Mouse (Mus musculus) CH12.LX (cell line): ENCODE results near the gene Egfl7. TPM values are rescaled to one million over a fixed set of nuclear protein-coding genes. Genes with fewer than 3 reads are reported as not detected.

ENCODE experiments used
- DNase-seq: peaks from one replicate; pipeline ENCODE4 v3.0.0-alpha.2; 2013; ENCODE audit errors: extremely low read depth
- H3K27ac ChIP-seq: 2 replicates; pipeline ENCODE4 v1.5.1; 2012; ENCODE audit warnings: low read depth, mild to moderate bottlenecking, control low read depth, moderate library complexity; ENCODE audit not compliant: insufficient read depth
- H3K27me3 ChIP-seq: replicated peaks from 2 replicates; pipeline ENCODE3; 2012; ENCODE audit warnings: inconsistent platforms
- H3K36me3 ChIP-seq, 2 experiments: replicated peaks in 1 of 2; 2 replicates each; pipeline versions ENCODE3 to v1.6.1; 2012; ENCODE audit warnings: inconsistent platforms in 1 of 2, low read length in 1 of 2, mild to moderate bottlenecking in 1 of 2, mixed read lengths in 1 of 2, moderate library complexity in 1 of 2; ENCODE audit not compliant: control insufficient read depth in 1 of 2, insufficient read depth in 1 of 2
- H3K4me1 ChIP-seq, 2 experiments: 2 replicates each; pipeline ENCODE4 v1.6.1; 2012; ENCODE audit warnings: inconsistent platforms in 1 of 2, moderate library complexity in 1 of 2; ENCODE audit not compliant: insufficient read depth in 2 of 2, control insufficient read depth in 1 of 2
- H3K4me2 ChIP-seq: 2 replicates; pipeline ENCODE4 v1.6.1; 2012; ENCODE audit warnings: low read depth, mild to moderate bottlenecking, control low read depth; ENCODE audit not compliant: poor library complexity, insufficient read depth, severe bottlenecking
- H3K4me3 ChIP-seq, 3 experiments: fragments of 150-350 bp in 1 of 3; sonication (generic) in 1 of 3; replicated peaks in 1 of 3; 2 replicates each; pipeline versions ENCODE3 to v1.5.1; 2011 to 2012; ENCODE audit warnings: low read depth in 2 of 3, low read length in 2 of 3, mild to moderate bottlenecking in 2 of 3, moderate library complexity in 2 of 3, control low read depth in 1 of 3, improper control_type of control experiment in 1 of 3, inconsistent platforms in 1 of 3, mixed read lengths in 1 of 3; ENCODE audit not compliant: poor library complexity in 1 of 3
- H3K79me2 ChIP-seq: replicated peaks from 2 replicates; pipeline ENCODE4 v1.6.1; 2012; ENCODE audit warnings: mild to moderate bottlenecking, moderate library complexity; ENCODE audit not compliant: control insufficient read depth, poor library complexity, insufficient read depth, severe bottlenecking; ENCODE audit errors: extremely low read depth
- H3K9ac ChIP-seq: 2 replicates; pipeline ENCODE4 v1.6.1; 2012; ENCODE audit warnings: low read depth, mild to moderate bottlenecking, control low read depth, moderate library complexity; ENCODE audit not compliant: insufficient read depth
- H3K9me3 ChIP-seq: replicated peaks from 2 replicates; pipeline ENCODE3; 2012; ENCODE audit warnings: low read length, inconsistent platforms, mixed read lengths
- BHLHE40 ChIP-seq: IDR thresholded peaks from 2 replicates; pipeline ENCODE4 v1.6.1; 2011; ENCODE audit warnings: mild to moderate bottlenecking, low read depth, low read length, improper control_type of control experiment
- CHD2 ChIP-seq: IDR thresholded peaks from 2 replicates; pipeline ENCODE4 v1.6.1; 2011; ENCODE audit warnings: low read length, improper control_type of control experiment
- CTCF ChIP-seq, 2 experiments: IDR thresholded peaks in 1 of 2; conservative IDR thresholded peaks in 1 of 2; 2 replicates each; pipeline ENCODE4 v1.5.1; 2011 to 2012; ENCODE audit warnings: low read depth in 2 of 2, low read length in 2 of 2, improper control_type of control experiment in 1 of 2, inconsistent platforms in 1 of 2, mild to moderate bottlenecking in 1 of 2, moderate library complexity in 1 of 2
- E2F4 ChIP-seq: IDR thresholded peaks from 2 replicates; pipeline ENCODE4 v1.6.1; 2011; ENCODE audit warnings: low read depth, low read length, improper control_type of control experiment; ENCODE audit not compliant: insufficient replicate concordance
- ELF1 ChIP-seq: IDR thresholded peaks from 2 replicates; pipeline ENCODE4 v1.6.1; 2014; ENCODE audit warnings: low read depth, mild to moderate bottlenecking, inconsistent platforms, low read length, improper control_type of control experiment
- EP300 ChIP-seq: IDR thresholded peaks from 2 replicates; pipeline ENCODE4 v1.6.1; 2011; ENCODE audit warnings: low read length, improper control_type of control experiment
- ETS1 ChIP-seq: conservative IDR thresholded peaks from 2 replicates; pipeline ENCODE4 v1.6.1; 2012; ENCODE audit warnings: low read depth, mild to moderate bottlenecking, inconsistent platforms, low read length, improper control_type of control experiment, moderate library complexity
- GABPA ChIP-seq: IDR thresholded peaks from 2 replicates; pipeline ENCODE4 v1.6.1; 2012; ENCODE audit warnings: low read depth, low read length, improper control_type of control experiment, inconsistent platforms; ENCODE audit not compliant: insufficient replicate concordance
- MAFK ChIP-seq: IDR thresholded peaks from 2 replicates; pipeline ENCODE4 v1.6.1; 2011; ENCODE audit warnings: low read length, improper control_type of control experiment; ENCODE audit not compliant: insufficient replicate concordance
- NELFE ChIP-seq: IDR thresholded peaks from 2 replicates; pipeline ENCODE4 v1.6.1; 2011; ENCODE audit warnings: low read depth, low read length, improper control_type of control experiment
- NRF1 ChIP-seq: IDR thresholded peaks from 2 replicates; pipeline ENCODE4 v1.6.1; 2014; ENCODE audit warnings: low read depth, mild to moderate bottlenecking, inconsistent platforms, low read length, improper control_type of control experiment, moderate library complexity
- POLR2A ChIP-seq: IDR thresholded peaks from 2 replicates; pipeline ENCODE4 v1.6.1; 2011; ENCODE audit warnings: low read depth, mild to moderate bottlenecking, improper control_type of control experiment, low read length
- POLR2AphosphoS2 ChIP-seq: IDR thresholded peaks from 2 replicates; pipeline ENCODE4 v1.6.1; 2011; ENCODE audit warnings: low read depth, low read length, improper control_type of control experiment
- RAD21 ChIP-seq: IDR thresholded peaks from 2 replicates; pipeline ENCODE4 v1.6.1; 2011; ENCODE audit warnings: low read depth, mild to moderate bottlenecking, low read length, improper control_type of control experiment, moderate library complexity
- SIN3A ChIP-seq: IDR thresholded peaks from 2 replicates; pipeline ENCODE4 v1.6.1; 2012; ENCODE audit warnings: low read length, improper control_type of control experiment, inconsistent platforms
- SMC3 ChIP-seq: IDR thresholded peaks from 2 replicates; pipeline ENCODE4 v1.6.1; 2011; ENCODE audit warnings: low read depth, low read length, improper control_type of control experiment
- ZC3H11A ChIP-seq: IDR thresholded peaks from 2 replicates; pipeline ENCODE4 v1.6.1; 2012; ENCODE audit warnings: low read depth, mild to moderate bottlenecking, inconsistent platforms, low read length, improper control_type of control experiment
- ZKSCAN1 ChIP-seq: IDR thresholded peaks from 2 replicates; pipeline ENCODE4 v1.6.1; 2012; ENCODE audit warnings: low read depth, inconsistent platforms, low read length, improper control_type of control experiment, borderline replicate concordance
- dilution Hi-C: fragments of 300-500 bp; cut with MboI; formaldehyde crosslinking; loops from 2 replicates; pipeline ENCODE4 v1.14.3; 2020; ENCODE audit warnings: low sequenced_read_pairs; ENCODE audit not compliant: extremely low pct_unique_long_range_greater_than_20kb, extremely low pct_ligation_motif_present
- in situ Hi-C: fragments of 300-500 bp; cut with MboI; formaldehyde crosslinking; loops from 3 replicates; pipeline ENCODE4 v1.14.3; 2019; ENCODE audit warnings: low sequenced_read_pairs, low pct_ligation_motif_present, low pct_unique_long_range_greater_than_20kb, mixed read lengths
- polyA plus RNA-seq: library from polyadenylated mRNA; unstranded; fragments of >175 nt; gene quantifications from 2 replicates; pipeline ENCODE4 v1.2.1, GENCODE M21; 2012; ENCODE audit warnings: low read depth; ENCODE audit not compliant: insufficient read length
- total RNA-seq, 2 experiments: library from RNA; depleted of rRNA; stranded (reverse); fragments of 300-350 nt in 1 of 2; fragments of >200 nt in 1 of 2; gene quantifications; 2 replicates each; pipeline ENCODE4 v1.2.3; 2012 to 2014

Gene Egfl7
- total and polyA plus RNA-seq, 3 experiments, result 20.1 to 39.3 (median 24.7) TPM

GRCm38 (mm10) chr2:26556535-26556993 lies 23.2 kb upstream of the Egfl7 start:
- Histone ChIP-seq H3K4me2 (no peak overlapping the region), H3K4me3 (no peak overlapping the region), H3K9ac (no peak overlapping the region), H3K79me2 (no peaks in the 10 kb centered on the region), H3K27me3 (no peaks in the 10 kb centered on the region), H3K27ac (no peak overlapping the region), H3K9me3 (no peaks in the 10 kb centered on the region), H3K36me3 (no peaks in the 10 kb centered on the region), H3K4me1 (peaks cover 15 to 41% of the 10 kb centered on the region in 2 experiments)
- no peak for DNase-seq
- dilution Hi-C loops, result no loop called here
- TF ChIP-seq EP300 (no peak), SMC3 (no peak), E2F4 (no peak), ZKSCAN1 (no peak), NELFE (no peak), POLR2AphosphoS2 (no peak), GABPA (no peak), BHLHE40 (no peak)
- in situ Hi-C loops, result no loop called here

- in situ Hi-C loops, result loop anchor here (5.0 to 10.0 kb wide), 2 partner anchors 233 to 396 kb away; no protein-coding TSS in a partner anchor
- H3K4me3 ChIP-seq, result no peak overlapping the region
These were observed 19.3 kb upstream of the Egfl7 start for GRCm38 (mm10) chr2:26560506-26560905.

GRCm38 (mm10) chr2:26561351-26562016 lies 18.3 kb upstream of the Egfl7 start:
- H3K4me3 ChIP-seq, result no peak overlapping the region
- H3K79me2 ChIP-seq, result no peaks in the 10 kb centered on the region
- H3K27ac ChIP-seq, result no peak overlapping the region
- H3K36me3 ChIP-seq, result no peaks in the 10 kb centered on the region
- no peak overlapping the region for H3K9ac ChIP-seq
- in situ Hi-C loops, result loop anchor here (5.0 to 10.0 kb wide), 2 partner anchors 234 to 397 kb away; no protein-coding TSS in a partner anchor
- H3K9me3 ChIP-seq, result no peaks in the 10 kb centered on the region
- DNase-seq, result peak; percentile 64
- TF ChIP-seq ELF1 (peak; percentile 26; the same call in 1 of the 2 replicates), ETS1 (no peak), RAD21 (peak; percentile 98), ZC3H11A (peak; percentile 96), MAFK (no peak), SMC3 (peak; percentile 99), SIN3A (0 out of 2 replicates have a peak, but pooled peaks have one; percentile 35), CHD2 (0 out of 2 replicates have a peak, but pooled peaks have one; percentile 39), CTCF (conservative IDR thresholded peaks at IDR 0.05 in 1 of 2, IDR thresholded peaks at IDR 0.05 in 1 of 2; ENCODE audit: low read depth in 2 of 2, low read length in 2 of 2) (peak; percentile 95 to 98), NELFE (peak; percentile 38; the same call in 1 of the 2 replicates), NRF1 (peak; percentile 27; the same call in 1 of the 2 replicates), POLR2AphosphoS2 (no peak)
- dilution Hi-C loops, result no loop called here
- H3K4me1 ChIP-seq, result peaks cover 5 to 27% of the 10 kb centered on the region in 2 experiments
- no peaks in the 10 kb centered on the region for H3K27me3 ChIP-seq
- H3K4me2 ChIP-seq, result no peak overlapping the region

More at GRCm38 (mm10) chr2:26560506-26560905, 19.3 kb upstream of the Egfl7 start:
- H3K27ac ChIP-seq, result no peak overlapping the region
- no peak for DNase-seq
- H3K9ac ChIP-seq, result no peak overlapping the region
- no peaks in the 10 kb centered on the region for H3K27me3 ChIP-seq
- no peaks in the 10 kb centered on the region for H3K79me2 ChIP-seq
- no peaks in the 10 kb centered on the region for H3K36me3 ChIP-seq
- H3K4me1 ChIP-seq, result peaks cover 8 to 24% of the 10 kb centered on the region in 2 experiments
- no peaks in the 10 kb centered on the region for H3K9me3 ChIP-seq
- no peak for TF ChIP-seq POLR2A
- TF ChIP-seq E2F4, result no peak
- no peak for TF ChIP-seq BHLHE40
- TF ChIP-seq SIN3A, result no peak
- TF ChIP-seq, all 38 proteins: peak for 0
- no peak overlapping the region for H3K4me2 ChIP-seq
- dilution Hi-C loops, result no loop called here
